Mouse (Mus musculus): ENCODE results near the gene Glipr2.
A peak's percentile ranks its signal among the peaks of the same experiment; 100 is the strongest.

Gene Glipr2

GRCm38 (mm10) chr4:44004623-44005409 is 47.6 kb downstream of the Glipr2 start:
- no peak for DNase-seq (ENCODE audit: low read depth, low spot score)

- no peak for DNase-seq (ENCODE audit: low read depth, low spot score)
These were observed 53.0 kb downstream of the Glipr2 start for GRCm38 (mm10) chr4:44010176-44010575.

GRCm38 (mm10) chr4:44010893-44011292 is 53.7 kb downstream of the Glipr2 start:
- no peak for DNase-seq (ENCODE audit: low read depth, low spot score)

- DNase-seq (ENCODE audit: low read depth, low spot score), result no peak
These were observed 54.6 kb downstream of the Glipr2 start for GRCm38 (mm10) chr4:44011799-44012198.

- peak; percentile 95 for DNase-seq (ENCODE audit: low read depth, low spot score)
These were observed 55.5 kb downstream of the Glipr2 start for GRCm38 (mm10) chr4:44012376-44013367.

GRCm38 (mm10) chr4:44013391-44014070 is 56.3 kb downstream of the Glipr2 start:
- DNase-seq (ENCODE audit: low read depth, low spot score), result no peak

GRCm38 (mm10) chr4:44016071-44016470 is 58.9 kb downstream of the Glipr2 start:
- no peak for DNase-seq (ENCODE audit: low read depth, low spot score)

- no peak for DNase-seq (ENCODE audit: low read depth, low spot score)
These were observed 59.6 kb downstream of the Glipr2 start for GRCm38 (mm10) chr4:44016791-44017190.

- no peak for DNase-seq (ENCODE audit: low read depth, low spot score)
These were observed 65.1 kb downstream of the Glipr2 start for GRCm38 (mm10) chr4:44022323-44022722.

- no peak for DNase-seq (ENCODE audit: low read depth, low spot score)
These were observed 65.6 kb downstream of the Glipr2 start for GRCm38 (mm10) chr4:44022766-44023165.

GRCm38 (mm10) chr4:44023681-44024080 is 66.5 kb downstream of the Glipr2 start:
- no peak for DNase-seq (ENCODE audit: low read depth, low spot score)

- no peak for DNase-seq (ENCODE audit: low read depth, low spot score)
These were observed 67.0 kb downstream of the Glipr2 start for GRCm38 (mm10) chr4:44024241-44024640.

GRCm38 (mm10) chr4:44025570-44025969 is 68.4 kb downstream of the Glipr2 start:
- DNase-seq (ENCODE audit: low read depth, low spot score), result no peak
